Mouse (Mus musculus) right cerebral cortex, postnatal 25 days (tissue): ENCODE data around the gene Elmo1.

ENCODE experiments used
- DNase-seq: peaks from one replicate; pipeline ENCODE4 v3.0.0; 2022

Gene Elmo1

DNA sequence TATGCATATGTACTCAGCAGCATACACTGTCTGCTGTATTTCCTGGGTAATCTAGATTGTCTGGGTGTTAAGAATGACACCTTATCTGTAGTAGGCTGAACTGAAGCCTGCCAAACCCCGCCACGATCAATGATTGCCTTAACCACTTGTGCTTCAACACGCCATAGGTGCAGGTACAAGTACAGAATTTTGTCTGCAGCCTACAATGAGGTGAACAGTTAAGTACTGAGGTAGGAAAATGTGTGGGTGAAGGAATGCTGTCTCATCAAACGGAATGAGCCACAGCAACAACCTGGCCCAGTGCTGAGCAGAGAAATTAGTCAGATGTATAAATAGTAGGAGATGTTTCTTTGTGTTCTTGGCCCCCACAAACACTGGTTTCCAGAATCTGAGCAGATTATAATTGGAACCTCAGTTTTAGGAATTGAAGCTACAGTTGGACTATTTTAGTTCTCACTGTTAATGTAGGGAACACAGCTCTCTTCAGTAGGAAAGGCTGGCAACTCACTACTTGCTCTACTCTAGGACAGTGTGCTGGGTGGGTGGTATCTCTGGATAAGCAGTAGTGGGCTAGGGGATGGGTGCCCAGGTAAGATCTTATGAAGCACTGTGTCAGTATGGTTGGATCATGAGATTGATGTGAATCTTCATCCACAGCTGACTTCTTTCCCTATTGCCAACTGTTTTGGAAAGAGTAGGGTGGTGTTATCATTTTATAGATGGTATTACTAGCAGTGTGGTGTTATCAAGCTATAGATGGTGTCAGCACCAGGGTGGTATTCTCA is 4.7 kb downstream of the Elmo1 start:
- DNase-seq = peak; percentile 17

DNA sequence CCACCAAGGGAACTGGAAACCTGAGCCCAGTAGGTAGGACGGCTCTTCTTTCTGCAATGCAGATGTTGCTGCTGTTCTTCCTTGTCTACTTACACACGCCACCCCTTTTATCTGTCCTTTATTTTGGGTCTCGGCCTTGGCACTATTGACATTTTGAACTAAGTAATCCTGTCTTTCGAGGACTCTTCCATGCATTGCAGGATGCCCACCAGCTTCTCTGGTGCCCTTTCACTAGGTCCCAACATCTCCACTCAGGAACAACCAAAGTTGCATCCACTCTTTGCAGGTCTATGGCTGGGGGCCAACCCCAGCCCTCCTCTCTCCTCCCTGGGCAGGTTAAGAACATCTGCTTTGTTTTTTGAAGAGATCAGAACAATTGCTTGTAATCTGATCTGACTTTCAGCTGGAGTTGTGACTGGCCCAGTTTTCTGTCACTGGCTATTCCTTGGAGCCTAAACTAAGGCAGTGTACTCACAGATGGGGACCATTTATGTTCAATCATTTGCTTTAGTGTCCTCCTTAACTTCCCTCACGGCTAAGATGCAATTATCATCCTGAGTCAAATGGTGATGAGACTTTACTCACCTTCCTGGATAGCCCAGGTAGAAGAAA is 6.7 kb downstream of the Elmo1 start:
- no peak for DNase-seq

DNA sequence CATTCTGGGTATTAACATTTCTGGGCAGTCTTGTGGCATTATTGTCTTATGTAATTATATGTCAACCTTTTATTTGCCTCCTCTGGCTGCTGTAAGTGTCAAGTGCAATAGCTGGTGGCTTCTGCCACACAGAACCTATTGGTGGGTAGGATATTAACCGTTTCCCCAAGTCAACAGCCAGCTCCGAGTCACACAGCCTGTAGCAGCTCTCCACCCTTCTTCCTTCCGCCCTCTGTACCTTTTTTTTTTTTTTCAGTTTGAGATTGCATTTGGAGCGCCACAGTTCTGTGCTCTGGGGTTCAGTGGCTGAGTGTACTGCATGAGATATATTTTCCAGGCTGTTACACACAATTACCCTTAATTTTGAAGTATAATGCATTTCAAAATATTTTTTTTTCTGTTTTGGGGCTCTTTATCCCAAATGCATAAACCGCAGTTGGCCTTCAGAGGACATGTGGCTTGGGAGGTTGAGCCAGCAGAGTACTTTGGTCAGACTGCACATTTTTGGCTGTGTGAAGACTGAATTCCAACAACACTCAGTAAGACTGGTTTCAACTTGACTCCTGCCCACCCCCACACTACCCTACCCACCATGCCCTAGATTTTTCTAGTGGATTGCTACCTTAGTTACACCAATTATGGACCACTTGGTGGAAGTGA is 7.7 kb downstream of the Elmo1 start:
- no peak for DNase-seq

DNA sequence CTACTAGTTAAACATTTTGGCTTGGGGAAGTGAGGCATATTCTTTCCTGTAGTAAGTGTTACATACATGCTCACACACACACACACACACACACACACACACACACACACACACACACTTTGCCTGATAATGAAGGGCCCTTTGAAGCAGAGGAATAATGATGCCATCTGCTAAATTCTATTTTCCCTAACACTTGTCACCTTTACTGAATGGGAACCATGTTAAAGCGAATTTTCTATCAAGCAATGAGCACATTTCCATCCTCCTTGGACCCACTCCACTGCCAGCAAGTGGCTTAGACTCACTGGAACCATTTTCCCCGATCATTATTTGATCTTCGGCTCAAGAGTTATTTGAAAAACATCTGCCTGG is 8.2 kb downstream of the Elmo1 start:
- DNase-seq = no peak

DNA sequence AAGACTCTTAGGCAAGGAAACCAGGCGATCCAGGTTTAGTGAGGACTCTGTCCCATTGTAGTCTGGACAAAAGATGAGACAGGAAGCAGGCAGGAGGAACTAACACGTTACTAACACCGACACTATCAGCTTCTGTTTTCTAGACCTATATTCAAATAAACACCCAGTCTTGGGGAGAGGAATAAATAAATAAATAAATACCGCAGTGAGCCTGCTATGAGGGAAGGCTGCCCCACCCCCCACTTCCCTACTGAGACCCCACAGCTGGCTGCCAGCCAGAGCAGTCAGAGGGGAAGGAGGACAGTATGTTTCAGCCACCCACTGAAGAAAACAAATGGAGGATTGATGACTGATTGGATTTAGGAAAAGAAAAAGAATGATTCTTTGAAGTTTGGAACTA is 9.2 kb downstream of the Elmo1 start:
- DNase-seq = no peak

DNA sequence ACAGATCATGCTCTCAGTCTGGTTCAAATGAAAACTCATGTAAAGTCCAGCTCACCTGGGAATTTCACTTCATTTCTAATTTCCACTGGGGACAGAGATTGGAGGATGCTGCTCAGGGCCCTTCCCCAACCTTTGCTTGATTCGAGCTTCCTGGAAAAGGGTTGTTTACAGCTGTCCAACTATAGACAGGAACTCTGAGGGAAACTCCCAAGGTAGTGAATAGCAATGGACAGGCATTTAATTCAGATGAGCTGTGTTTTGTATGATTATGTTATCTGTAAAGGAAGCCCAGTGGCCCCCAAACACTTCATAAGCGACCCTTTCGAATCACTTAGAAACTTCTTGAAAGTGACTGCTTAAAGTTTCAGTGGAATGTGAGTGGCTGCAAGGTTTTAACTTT is 10.0 kb downstream of the Elmo1 start:
- DNase-seq = no peak

DNA sequence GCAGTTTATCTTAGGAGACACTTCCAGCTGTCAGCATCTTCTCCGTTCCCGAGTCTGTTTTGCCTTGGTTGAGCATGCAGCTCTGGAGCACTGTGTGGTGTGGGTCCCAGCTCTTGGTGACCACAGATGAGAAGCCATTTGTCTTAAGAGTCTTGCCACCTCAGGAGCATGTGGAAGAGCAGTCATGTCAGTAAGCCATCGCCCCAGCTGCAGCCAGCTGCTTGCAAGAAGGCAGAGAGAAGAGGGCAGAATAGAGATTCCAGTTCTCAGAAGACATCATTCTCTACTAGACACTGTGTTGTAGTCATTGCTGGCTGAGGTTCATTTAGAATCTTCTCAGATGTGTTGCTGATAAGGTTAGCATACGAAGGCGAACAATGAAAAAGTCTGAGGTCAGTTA is 11.3 kb downstream of the Elmo1 start:
- DNase-seq = no peak

DNA sequence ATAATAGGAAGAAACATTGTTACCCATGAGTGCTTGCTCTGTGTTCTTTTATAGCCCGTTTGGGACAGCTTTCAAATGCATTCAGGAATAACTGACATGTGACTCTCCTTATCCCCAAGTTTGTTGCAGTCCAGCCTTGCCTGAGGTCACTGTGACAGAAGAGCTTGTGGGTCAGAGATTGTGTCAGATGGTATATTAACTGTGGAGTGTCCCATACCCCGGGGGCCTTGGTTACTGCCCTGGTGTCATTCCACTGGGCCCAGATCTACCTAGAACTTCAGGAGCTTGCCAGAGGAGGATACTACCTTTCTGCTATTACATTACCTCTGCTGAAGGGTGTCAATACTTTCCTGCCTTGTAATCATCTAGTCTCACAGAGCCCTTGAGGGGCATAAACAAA is 14.4 kb downstream of the Elmo1 start:
- DNase-seq = no peak

DNA sequence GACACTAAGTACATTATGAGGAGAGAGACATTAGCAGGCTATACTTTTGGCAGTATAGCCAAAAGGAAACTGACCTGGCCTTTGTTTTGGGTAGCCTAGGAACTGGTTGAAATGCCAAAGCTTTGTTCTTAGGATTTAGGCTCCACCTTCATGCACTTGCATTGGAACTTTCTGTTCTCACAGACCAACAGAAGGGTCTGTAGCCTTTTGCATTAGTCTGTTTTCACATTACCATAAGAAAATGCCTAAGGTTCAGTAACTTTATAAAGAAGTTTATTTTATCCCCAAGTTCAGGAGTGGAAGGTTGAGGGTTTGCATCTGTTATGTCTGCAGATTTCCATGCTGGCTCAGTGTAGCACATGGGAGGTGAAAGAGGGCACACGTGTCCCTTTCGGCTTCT is 15.6 kb downstream of the Elmo1 start:
- no peak for DNase-seq

DNA sequence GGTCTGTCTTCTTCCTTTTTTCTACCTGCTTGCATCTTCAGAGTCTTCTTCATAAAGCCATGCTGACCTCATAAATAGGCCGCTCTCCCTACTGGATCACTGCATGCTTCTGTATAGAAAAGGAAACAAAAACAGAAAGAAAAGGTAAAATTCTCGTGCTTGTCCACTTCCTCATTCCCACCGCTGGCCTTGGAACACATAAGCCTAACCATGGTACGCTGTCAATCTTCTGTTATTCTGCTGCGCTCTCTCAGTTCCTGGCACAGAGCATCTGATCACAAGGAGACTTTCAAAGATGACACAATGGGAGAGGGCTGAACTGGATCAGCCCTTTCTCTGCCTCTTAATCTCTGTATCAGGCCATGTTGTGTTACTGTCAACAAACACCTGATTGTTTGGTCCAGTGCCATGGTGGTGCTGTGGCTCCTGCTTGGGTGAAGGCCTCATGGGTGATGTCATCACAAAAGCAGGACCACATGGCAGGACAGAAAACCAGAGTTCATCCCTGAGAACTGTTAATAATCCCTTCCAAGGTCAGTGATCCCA is 17.6 kb downstream of the Elmo1 start:
- no peak for DNase-seq

DNA sequence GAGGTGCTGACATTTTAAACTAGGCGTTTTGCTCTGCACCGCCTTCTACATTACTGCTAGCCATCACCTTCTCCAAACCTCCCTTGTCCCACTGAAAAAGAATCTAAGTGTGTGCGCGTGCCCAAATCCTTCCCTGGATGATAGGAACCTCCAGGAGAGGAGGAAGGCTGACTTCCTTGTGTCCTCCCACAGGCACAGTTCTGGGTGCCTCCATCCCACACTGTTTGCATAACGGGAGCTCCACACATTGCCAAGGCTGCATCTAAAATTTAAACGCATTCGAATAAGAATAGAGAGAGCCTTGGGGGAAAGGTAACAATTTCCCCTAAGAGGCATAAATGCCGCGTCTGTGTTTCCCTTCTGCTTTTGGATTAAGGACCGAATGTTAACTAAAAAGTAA is 18.6 kb downstream of the Elmo1 start:
- no peak for DNase-seq

DNA sequence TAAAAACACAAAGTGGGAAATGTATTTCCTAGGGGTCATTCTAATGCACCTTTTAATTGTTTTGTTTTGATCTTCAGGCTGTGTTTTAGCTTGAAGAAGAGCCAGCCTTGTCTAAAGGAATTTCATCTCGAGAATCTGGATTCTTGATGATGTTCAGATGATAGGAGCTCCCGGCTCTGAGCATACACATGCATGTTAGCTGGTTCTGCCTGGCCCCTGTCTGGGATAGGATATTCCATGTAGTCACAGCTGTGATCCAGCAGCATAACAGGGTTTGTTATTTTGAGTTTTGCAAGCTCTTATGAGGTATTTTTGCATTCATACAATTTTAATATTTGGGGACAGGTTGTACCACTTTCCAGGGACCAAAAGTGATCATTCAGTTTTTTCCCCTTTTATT is 19.1 kb downstream of the Elmo1 start:
- no peak for DNase-seq

DNA sequence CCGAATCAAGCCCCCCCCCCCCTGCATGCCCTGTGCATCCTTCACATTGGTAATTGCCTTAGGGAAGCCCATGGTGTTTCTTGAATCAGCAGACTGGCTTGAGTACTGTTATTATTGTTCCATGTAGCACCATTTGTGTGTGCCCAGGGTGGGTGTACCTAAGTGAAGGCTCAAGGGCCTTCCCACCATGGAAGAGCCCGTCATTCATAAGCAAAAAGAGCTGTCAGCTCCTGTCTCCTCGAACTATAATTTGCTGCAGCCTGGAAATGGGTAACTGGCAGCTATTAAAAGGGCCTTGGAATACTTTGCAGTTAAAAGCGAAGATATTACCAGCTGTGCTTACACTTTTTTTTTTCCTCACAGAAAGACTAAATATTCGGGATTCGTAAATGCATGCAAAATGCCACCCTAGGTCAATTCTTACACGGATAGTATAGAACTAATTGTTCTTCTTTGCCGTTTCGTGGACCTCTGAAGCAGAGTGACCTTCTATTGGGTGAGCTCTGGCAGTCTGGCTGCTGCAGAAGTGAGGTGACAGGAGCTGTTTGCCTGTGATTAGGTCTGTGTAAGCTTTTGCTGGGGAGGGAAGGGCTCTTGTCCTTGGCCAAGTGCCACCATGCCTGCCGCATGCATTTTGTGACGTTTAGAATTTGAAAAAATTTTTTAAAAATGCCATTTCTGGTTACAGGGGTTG is 19.7 kb downstream of the Elmo1 start:
- no peak for DNase-seq

DNA sequence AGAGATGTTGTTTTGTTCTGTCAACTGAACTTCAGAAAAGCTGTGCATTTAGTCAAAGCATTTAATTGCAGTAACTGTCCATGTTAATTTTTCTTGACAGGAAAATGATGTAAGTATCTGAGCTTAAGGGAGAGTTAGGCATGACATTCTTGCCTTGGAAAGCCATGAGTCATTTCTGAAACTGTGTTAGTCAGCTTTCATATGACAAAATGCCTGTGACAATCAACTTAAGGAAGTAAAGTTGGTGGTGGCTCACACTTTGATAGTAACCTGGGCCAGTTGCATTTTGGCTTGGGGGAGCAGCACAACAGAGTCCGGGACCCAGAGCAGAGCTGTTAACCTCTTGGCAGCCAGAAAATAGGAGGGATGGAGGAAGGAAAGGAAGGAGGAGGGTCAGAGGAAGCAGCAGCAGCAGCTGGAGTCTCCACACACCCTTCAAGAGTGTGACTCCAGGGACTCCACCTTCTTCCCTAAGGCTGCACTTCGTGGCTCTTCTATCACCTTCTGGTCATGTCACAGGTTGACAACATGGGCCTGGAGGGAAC is 20.9 kb downstream of the Elmo1 start:
- DNase-seq = no peak

DNA sequence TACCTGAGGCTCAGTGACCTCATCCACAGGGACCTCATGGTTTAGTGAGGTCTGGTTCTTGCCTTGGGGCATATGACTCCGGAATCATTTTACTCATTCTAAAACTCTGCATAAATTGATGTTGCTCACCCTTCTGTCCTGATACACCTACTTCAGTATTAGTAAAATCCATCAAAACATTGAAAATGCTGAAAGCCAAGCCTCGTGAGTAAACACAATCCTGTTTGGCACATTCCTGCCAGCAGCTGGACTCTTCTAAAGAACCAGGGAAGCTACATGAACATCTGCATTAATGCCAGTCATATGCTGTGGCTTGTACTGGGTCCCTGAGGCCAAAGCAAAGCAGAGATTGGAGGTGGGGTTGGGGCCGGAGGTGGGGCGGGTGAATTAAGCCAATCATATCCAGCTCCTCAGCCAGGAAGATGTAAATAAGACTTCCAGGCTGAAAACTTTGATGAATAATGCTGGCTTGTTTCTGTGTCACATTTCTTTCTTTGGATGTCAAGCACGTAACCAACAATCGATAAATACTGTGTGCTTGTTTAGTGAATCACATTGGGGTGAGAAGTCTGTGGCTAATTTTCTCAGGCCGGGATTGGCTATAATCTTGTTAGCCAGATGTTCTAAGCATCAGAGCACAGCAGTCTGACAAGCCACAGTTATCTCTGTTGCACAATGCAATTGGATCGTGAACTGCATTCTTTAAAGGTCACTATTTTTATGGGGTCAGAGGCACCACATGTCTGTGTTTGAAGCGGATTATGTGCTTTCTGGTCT is 24.9 kb downstream of the Elmo1 start:
- no peak for DNase-seq

DNA sequence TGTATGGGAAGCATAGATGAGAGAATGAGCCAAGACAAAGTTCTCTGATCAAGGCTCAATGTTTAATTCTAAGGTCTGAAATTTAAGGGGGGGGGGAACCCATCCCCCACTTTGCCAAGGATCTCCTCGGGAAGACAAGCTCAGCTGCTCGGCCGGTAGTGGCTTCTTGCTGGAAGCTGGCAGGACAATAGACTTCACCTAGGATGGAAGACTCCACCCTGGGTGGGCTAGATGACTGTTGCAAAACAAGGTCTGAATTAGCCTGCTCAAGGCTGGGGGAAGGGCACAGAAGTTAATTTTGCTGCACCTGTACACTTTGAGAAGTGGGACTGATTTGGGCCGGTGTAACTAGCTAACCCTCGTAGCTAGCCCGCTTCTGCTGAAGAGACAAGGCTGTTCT is 25.6 kb downstream of the Elmo1 start:
- DNase-seq = no peak

DNA sequence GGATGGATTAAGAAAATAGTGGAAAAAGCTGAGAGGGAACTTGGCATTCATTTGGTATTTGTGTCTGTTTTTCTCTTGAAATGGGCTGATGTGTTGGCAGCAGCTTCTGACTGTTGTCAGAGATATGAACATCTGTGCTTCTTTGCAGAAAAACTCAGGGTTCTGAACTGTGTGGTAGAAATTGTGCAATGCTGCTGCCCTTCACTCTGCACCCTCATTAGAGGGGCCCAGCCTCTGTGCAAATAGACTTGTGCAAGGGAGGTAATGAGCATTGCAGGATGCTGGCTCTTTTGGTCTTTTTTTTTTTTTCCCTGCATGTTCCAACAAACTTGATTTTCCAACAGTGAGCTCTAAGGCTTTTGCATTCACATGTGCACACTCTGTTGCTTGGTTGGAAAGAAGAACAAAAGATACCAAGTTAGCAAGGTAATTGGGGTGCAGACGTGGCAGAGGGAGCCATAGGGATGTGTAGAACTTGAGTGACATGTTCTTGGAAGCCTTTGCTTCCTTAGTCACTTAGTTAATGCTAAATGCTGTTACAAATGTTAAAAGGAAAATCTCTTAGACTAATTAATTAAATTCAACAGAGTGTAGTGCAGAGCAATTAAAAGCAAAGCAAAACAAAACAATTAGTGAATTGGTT is 26.6 kb downstream of the Elmo1 start:
- no peak for DNase-seq

DNA sequence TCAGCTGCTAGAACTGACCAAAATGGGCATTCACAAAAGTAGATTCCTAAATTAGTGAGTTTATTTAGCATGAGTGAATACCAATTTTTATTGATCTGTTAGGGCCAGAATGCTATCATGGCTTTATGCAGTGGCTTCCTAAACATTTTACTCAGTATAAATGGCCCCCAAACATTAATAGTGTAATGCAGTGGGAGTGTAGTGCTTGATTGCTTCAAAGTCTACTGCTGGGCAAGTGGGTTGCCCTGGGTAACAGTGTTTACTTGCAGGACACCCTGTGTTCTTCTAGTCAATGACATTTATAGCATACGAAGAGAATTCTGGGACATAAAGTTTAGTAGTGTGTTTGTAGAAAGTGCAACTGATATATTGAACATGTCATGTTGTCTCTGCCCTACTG is 27.3 kb downstream of the Elmo1 start:
- no peak for DNase-seq

DNA sequence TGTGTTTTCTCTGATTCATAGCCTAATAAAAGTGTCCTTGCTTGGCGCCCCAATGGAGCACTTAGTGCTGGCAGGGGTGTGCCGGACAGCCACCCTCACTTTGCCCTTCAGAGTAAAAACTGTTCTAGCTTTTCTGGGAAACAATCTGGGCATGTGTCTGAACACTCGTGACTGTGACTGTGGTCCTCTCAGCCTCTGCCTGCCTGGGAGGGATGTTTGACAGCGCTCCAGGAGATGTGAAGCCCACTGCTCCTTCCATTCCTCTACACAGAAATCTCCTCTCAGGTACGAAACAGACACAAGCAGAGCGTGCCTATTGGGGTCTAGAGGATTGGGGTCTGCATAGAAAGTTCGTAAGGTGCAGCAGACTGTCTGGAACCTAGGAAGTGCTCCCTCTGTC is 28.5 kb downstream of the Elmo1 start:
- no peak for DNase-seq

DNA sequence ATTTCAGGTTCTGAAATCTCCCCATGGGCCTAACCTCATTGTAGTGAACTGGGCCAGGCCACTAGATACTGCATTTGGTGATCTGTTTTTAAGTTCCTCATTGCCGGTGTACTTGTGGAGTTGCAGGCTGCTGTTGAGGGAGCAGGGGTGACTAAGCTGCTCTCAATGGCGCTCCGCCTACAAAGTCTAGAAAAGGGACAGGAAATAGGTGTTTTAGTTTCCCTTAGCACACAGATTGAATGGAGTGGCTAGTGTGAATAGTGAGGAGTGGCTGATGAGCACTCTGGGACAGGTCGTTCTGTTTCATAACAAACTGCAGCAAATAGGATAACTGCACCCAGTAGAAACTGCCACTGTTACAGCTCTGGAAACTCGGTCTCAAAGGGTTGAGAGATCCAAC is 30.3 kb downstream of the Elmo1 start:
- DNase-seq = no peak

DNA sequence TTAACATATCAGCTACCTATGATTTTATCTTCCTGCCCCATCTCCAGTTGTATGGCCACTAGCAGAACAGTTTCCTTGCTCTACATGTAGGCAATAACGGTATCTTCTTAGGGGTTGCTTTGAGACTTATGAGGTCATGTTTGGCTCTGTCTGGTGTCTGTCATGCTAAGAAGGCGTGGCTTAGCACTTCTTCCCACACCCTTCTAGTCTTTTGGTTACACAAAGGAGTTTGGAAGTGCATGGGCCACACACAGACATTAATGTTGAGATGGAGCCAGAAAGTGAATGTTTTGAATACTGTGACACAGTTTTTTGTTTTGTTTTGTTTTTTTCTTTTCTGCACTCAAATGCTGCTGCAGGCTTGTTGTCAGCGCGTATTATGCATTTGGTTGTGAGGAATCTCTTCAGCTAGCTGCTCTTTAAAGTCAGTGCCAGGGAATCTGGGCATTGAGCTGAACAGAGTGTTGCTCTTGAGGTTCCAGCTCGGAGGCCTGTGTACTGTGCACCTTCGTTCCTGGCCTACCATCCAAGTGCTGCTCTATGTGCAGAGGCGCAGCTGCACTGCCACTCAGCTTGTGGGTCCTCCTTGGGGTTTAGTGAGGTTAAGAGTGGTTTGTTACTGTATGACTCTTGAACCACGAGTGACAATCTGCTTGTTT is 31.1 kb downstream of the Elmo1 start:
- no peak for DNase-seq
